ENCODE assay signal across 28 mouse cellular contexts in the genomic region with DNA sequence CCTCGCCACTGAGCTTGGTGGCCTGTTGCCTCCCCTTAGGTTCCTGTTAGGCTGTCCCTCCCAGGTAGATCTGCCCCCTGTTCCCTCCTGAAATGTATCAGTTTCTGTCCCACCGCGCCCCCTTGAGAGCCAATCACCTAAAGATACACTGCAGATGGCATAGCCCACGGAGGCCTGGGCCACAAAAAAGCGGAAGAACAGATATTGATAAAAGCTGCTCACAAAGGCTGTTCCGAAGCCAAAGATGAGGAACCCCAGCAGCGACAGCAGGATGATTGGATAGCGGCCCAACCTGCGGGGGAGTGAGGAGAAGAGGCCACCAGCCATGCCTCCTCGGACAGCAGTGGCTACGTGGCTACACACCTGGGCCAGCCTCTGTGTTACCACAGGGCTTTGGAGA. TPM values are rescaled to one million over a fixed set of nuclear protein-coding genes. Genes with fewer than 3 reads are reported as not detected.
A peak's percentile ranks its signal among the peaks of the same experiment; 100 is the strongest.
DNase-seq lines count a peak whose midpoint lies in the region; ATAC-seq and TF ChIP-seq lines count a peak whose summit lies in the region.
"Had no signal": no experiment of that assay in that cellular context is flagged by ENCODE, and none has a peak within 500 bp of the region (broad histone marks: within the 10 kb centered on the region; RNA-seq: fewer than 3 reads in every experiment).

No protein-coding gene starts in this region.

- no peak for ATAC-seq in intestine, embryonic 15.5 days
- ATAC-seq: activated CD4-positive, CD25-positive, alpha-beta regulatory T cell, adult 4 months; CD4-positive, CD25-positive, alpha-beta regulatory T cell, adult 4 months; Patski had no signal

- no peak for TF ChIP-seq EP300 in CH12.LX (IDR thresholded peaks at IDR 0.05; ENCODE audit: low read length)
- TF ChIP-seq EP300 in MEL (IDR thresholded peaks at IDR 0.05; ENCODE audit: low read depth in 1 of 2, low read length in 2 of 2) = peak; percentile 47 to 54

- dilution Hi-C loops in CH12.LX (cut with MboI; ENCODE audit: extremely low pct_ligation_motif_present, extremely low pct_unique_long_range_greater_than_20kb, low sequenced_read_pairs) = no loop called here

- H3K9ac ChIP-seq in CH12.LX (ENCODE audit: insufficient read depth, low read depth) (no peak overlapping the region), MEL (ENCODE audit: control insufficient read depth, low read depth, low read length, poor library complexity, severe bottlenecking) (no peak overlapping the region)
- no peak overlapping the region for H3K9ac ChIP-seq in intestine, embryonic 15.5 days

- no peaks in the 10 kb centered on the region for H3K9me3 ChIP-seq in CH12.LX (replicated peaks; ENCODE audit: low read length)
- H3K9me3 ChIP-seq in MEL (replicated peaks; ENCODE audit: insufficient read depth, low read length) = no peaks in the 10 kb centered on the region
- no peaks in the 10 kb centered on the region for H3K9me3 ChIP-seq in intestine, embryonic 15.5 days

- no peak overlapping the region for H3K4me2 ChIP-seq in CH12.LX (ENCODE audit: insufficient read depth, low read depth, poor library complexity, severe bottlenecking)
- no peak overlapping the region for H3K4me2 ChIP-seq in intestine, embryonic 15.5 days (replicated peaks)

- intact Hi-C loops in gastrocnemius, postnatal 14 days (cut with DNase I; ENCODE audit: low total_unique reads) = no loop called here

- H3K36me3 ChIP-seq in CH12.LX (replicated peaks in 1 of 2; ENCODE audit: control insufficient read depth in 1 of 2, insufficient read depth in 1 of 2, low read length in 1 of 2) (no peaks in the 10 kb centered on the region), MEL (ENCODE audit: control insufficient read depth in 1 of 2, insufficient read depth in 2 of 2, low read length in 2 of 2) (no peaks in the 10 kb centered on the region)
- H3K36me3 ChIP-seq in intestine, embryonic 15.5 days = no peaks in the 10 kb centered on the region
- H3K36me3 ChIP-seq: G1E had no signal

- TF ChIP-seq POLR2A in CH12.LX (IDR thresholded peaks at IDR 0.05; ENCODE audit: low read depth, low read length) (no peak), MEL (IDR thresholded peaks at IDR 0.05; ENCODE audit: control insufficient read depth in 1 of 2, insufficient read depth in 1 of 2, low read depth in 1 of 2, low read length in 2 of 2, poor library complexity in 1 of 2) (no peak)

- no peak overlapping the region for H3K4me3 ChIP-seq in CH12.LX (replicated peaks in 1 of 3; ENCODE audit: low read depth in 2 of 3, low read length in 2 of 3, poor library complexity in 1 of 3)
- no peak overlapping the region for H3K4me3 ChIP-seq in MEL (ENCODE audit: control insufficient read depth in 1 of 2, insufficient read depth in 1 of 2, low read depth in 2 of 2, low read length in 2 of 2)
- H3K4me3 ChIP-seq in intestine, embryonic 15.5 days (replicated peaks) = no peak overlapping the region

- H3K27me3 ChIP-seq in CH12.LX (replicated peaks) = peaks cover 24% of the 10 kb centered on the region
- 0 out of 4 replicates have a peak, but pooled peaks cover 0 to 1% of the 10 kb centered on the region in 2 experiments for H3K27me3 ChIP-seq in MEL (ENCODE audit: control insufficient read depth in 1 of 2, insufficient read depth in 2 of 2, low read length in 2 of 2)
- no peaks in the 10 kb centered on the region for H3K27me3 ChIP-seq in intestine, embryonic 15.5 days (replicated peaks)
- H3K27me3 ChIP-seq: Patski had no signal

- TF ChIP-seq RAD21 in CH12.LX (IDR thresholded peaks at IDR 0.05; ENCODE audit: low read depth, low read length) (no peak), MEL (IDR thresholded peaks at IDR 0.05; ENCODE audit: low read depth, low read length) (no peak)

- WGBS in intestine, embryonic 15.5 days = 91% methylated on average over 11 of the region's 11 CpGs

- in situ Hi-C loops in CH12.LX (cut with MboI; ENCODE audit: low pct_ligation_motif_present, low pct_unique_long_range_greater_than_20kb, low sequenced_read_pairs) = no loop called here

- H3K27ac ChIP-seq in CH12.LX (ENCODE audit: insufficient read depth, low read depth) (no peak overlapping the region), MEL (ENCODE audit: control insufficient read depth, low read depth, low read length) (no peak overlapping the region)
- no peak overlapping the region for H3K27ac ChIP-seq in intestine, embryonic 15.5 days

- H3K4me1 ChIP-seq in CH12.LX (ENCODE audit: control insufficient read depth in 1 of 2, insufficient read depth in 2 of 2) (no peaks in the 10 kb centered on the region), MEL (ENCODE audit: control insufficient read depth in 1 of 2, insufficient read depth in 2 of 2, low read length in 2 of 2) (peaks cover 0 to 11% of the 10 kb centered on the region in 2 experiments; a peak in 2 of 4 replicates)
- no peaks in the 10 kb centered on the region; the same call in 1 of the 2 replicates for H3K4me1 ChIP-seq in intestine, embryonic 15.5 days (replicated peaks)

- DNase-seq in CH12.LX (ENCODE audit: extremely low read depth) = peak; percentile 4
- peak; percentile 86 for DNase-seq in MEL (ENCODE audit: low read depth, low spot score)
- peak; percentile 72 for DNase-seq in MEL-GATA-1-ER (ENCODE audit: extremely low read depth, low read depth)
- no peak for DNase-seq in gastrocnemius, postnatal 14 days
- no peak for DNase-seq in left cerebral cortex, adult 11 months (ENCODE audit: low spot score)
- DNase-seq: adrenal gland, adult 2 months; adrenal gland, adult 8-10 months; adrenal gland, postnatal 10 days; adrenal gland, postnatal 14 days; adrenal gland, postnatal 25 days; adrenal gland, postnatal 36 days; B cell, adult 2 months; cerebellum, adult 11 months; cerebellum, adult 11-12 months; cerebellum, adult 18-20 months; cerebellum, adult 2 months; cerebellum, adult 8-10 months; cerebellum, adult 9-10 months had no signal

- H3K79me2 ChIP-seq in CH12.LX (replicated peaks; ENCODE audit: control insufficient read depth, extremely low read depth, insufficient read depth, poor library complexity, severe bottlenecking) (no peaks in the 10 kb centered on the region), MEL (ENCODE audit: control insufficient read depth, insufficient read depth, low read length, poor library complexity) (no peaks in the 10 kb centered on the region)

- TF ChIP-seq CTCF in CH12.LX (conservative IDR thresholded peaks at IDR 0.05 in 1 of 2, IDR thresholded peaks at IDR 0.05 in 1 of 2; ENCODE audit: low read depth in 2 of 2, low read length in 2 of 2) (no peak), MEL (IDR thresholded peaks at IDR 0.05 in 2 of 3, conservative IDR thresholded peaks at IDR 0.05 in 1 of 3; ENCODE audit: control insufficient read depth in 1 of 3, insufficient read depth in 1 of 3, low read depth in 2 of 3, low read length in 3 of 3, poor library complexity in 1 of 3, severe bottlenecking in 1 of 3) (no peak; a peak in 1 of 6 replicates)

TF ChIP-seq in CH12.LX, 34 proteins besides CTCF, POLR2A, EP300 and RAD21:
- no peak for TF ChIP-seq MAX (IDR thresholded peaks at IDR 0.05; ENCODE audit: low read length)
- TF ChIP-seq NRF1 (IDR thresholded peaks at IDR 0.05; ENCODE audit: low read depth, low read length) = no peak
- no peak for TF ChIP-seq ZMIZ1 (IDR thresholded peaks at IDR 0.05; ENCODE audit: low read depth, low read length)
- TF ChIP-seq CHD1 (IDR thresholded peaks at IDR 0.05; ENCODE audit: low read depth, low read length) = no peak
- no peak for TF ChIP-seq MXI1 (IDR thresholded peaks at IDR 0.05; ENCODE audit: low read depth, low read length)
- no peak for TF ChIP-seq SIN3A (IDR thresholded peaks at IDR 0.05; ENCODE audit: low read length)

TF ChIP-seq in MEL, 35 proteins besides CTCF, POLR2A, EP300 and RAD21 (continues in another document):
- TF ChIP-seq ZNF384 (IDR thresholded peaks at IDR 0.05; ENCODE audit: low read depth, low read length) = no peak
- TF ChIP-seq MAFK (IDR thresholded peaks at IDR 0.05; ENCODE audit: borderline replicate concordance, low read depth, low read length) = no peak
- TF ChIP-seq TAL1 (IDR thresholded peaks at IDR 0.05; ENCODE audit: low read length) = no peak
- 0 out of 2 replicates have a peak, but pooled peaks have one; percentile 15 for TF ChIP-seq ELF1 (IDR thresholded peaks at IDR 0.05; ENCODE audit: low read depth, low read length)
- TF ChIP-seq GATA1 (IDR thresholded peaks at IDR 0.05; ENCODE audit: low read depth, low read length) = peak; percentile 64
- TF ChIP-seq POLR2AphosphoS2 (IDR thresholded peaks at IDR 0.05; ENCODE audit: low read length) = no peak
- TF ChIP-seq USF1 (IDR thresholded peaks at IDR 0.05; ENCODE audit: low read depth, low read length) = no peak
- no peak for TF ChIP-seq HCFC1 (IDR thresholded peaks at IDR 0.05; ENCODE audit: low read depth, low read length)
- 0 out of 2 replicates have a peak, but pooled peaks have one; percentile 39 for TF ChIP-seq TBP (IDR thresholded peaks at IDR 0.05; ENCODE audit: low read depth, low read length)
- TF ChIP-seq BHLHE40 (IDR thresholded peaks at IDR 0.05; ENCODE audit: borderline replicate concordance, low read depth, low read length) = no peak

RNA-seq across cellular contexts. Expression of gene Gm47289, which starts 20.3 kb away (rescaled TPM):
- total RNA-seq in CH12.LX (2012; rRNA removed) (not detected in 2 replicates), CH12.LX (2014; rRNA removed) (not detected in 2 replicates), MEL (2012; rRNA removed) (not detected in 2 replicates)
- polyA plus RNA-seq in CH12.LX (2012; ENCODE audit: insufficient read length, low read depth) (not detected in 2 replicates), MEL (2012; ENCODE audit: insufficient read depth in 1 of 2, insufficient read length in 2 of 2, low read depth in 1 of 2, low replicate concordance in 2 of 2, missing spikeins in 1 of 2) (not detected)
- polyA plus RNA-seq in intestine, embryonic 15.5 days (2015; fragmentation: Nextera tagmentation; extraction: Ambion mirVana) = not detected in 2 replicates
- not detected for total RNA-seq in gastrocnemius, postnatal 14 days (2021)
- total RNA-seq: adrenal gland, adult 18-20 months; adrenal gland, adult 2 months; adrenal gland, adult 8-10 months; adrenal gland, postnatal 10 days; adrenal gland, postnatal 14 days; adrenal gland, postnatal 25 days; adrenal gland, postnatal 36 days; adrenal gland, postnatal 4 days; ES-E14 had no signal
- polyA plus RNA-seq: adrenal gland, adult 2 months; brain, embryonic 14.5 days; C2C12; CD4-positive, CD25-positive, alpha-beta regulatory T cell, adult 4 months; cerebellum, adult 2 months; G1E; Patski had no signal

RNA-seq across cellular contexts. Expression of gene Acaa1b, which starts 22.4 kb away (rescaled TPM):
- total RNA-seq in CH12.LX (2012; rRNA removed) (0.08 and 0.17 TPM in 2 replicates), CH12.LX (2014; rRNA removed) (not detected in 2 replicates), MEL (2012; rRNA removed) (1.3 and 1.4 TPM in 2 replicates)
- polyA plus RNA-seq in CH12.LX (2012; ENCODE audit: insufficient read length, low read depth) (0.78 TPM in 1 of 2 replicates, not detected in the other), MEL (2012; ENCODE audit: insufficient read depth in 1 of 2, insufficient read length in 2 of 2, low read depth in 1 of 2, low replicate concordance in 2 of 2, missing spikeins in 1 of 2) (1 to 10 TPM in 1 of 2 experiments, not detected in 1; 1.9 TPM)
- 1.9 and 2.2 TPM in 2 replicates for polyA plus RNA-seq in intestine, embryonic 15.5 days (2015; fragmentation: Nextera tagmentation; extraction: Ambion mirVana)
- total RNA-seq in gastrocnemius, postnatal 14 days (2021) = 1 to 10 TPM; 1.1 to 1.3 TPM
- total RNA-seq: G1E had no signal
- polyA plus RNA-seq: activated CD4-positive, CD25-positive, alpha-beta regulatory T cell, adult 4 months; CD4-positive, CD25-positive, alpha-beta regulatory T cell, adult 4 months; G1E had no signal

RNA-seq across cellular contexts. Expression of gene Slc22a13, which starts 29.6 kb away (rescaled TPM):
- total RNA-seq in CH12.LX (2012; rRNA removed) = not detected in 2 replicates
- total RNA-seq in CH12.LX (2014; rRNA removed) = not detected in 2 replicates
- polyA plus RNA-seq in CH12.LX (2012; ENCODE audit: insufficient read length, low read depth) = not detected in 2 replicates
- total RNA-seq in MEL (2012; rRNA removed) = not detected in 2 replicates
- polyA plus RNA-seq in MEL (2012; ENCODE audit: insufficient read depth in 1 of 2, insufficient read length in 2 of 2, low read depth in 1 of 2, low replicate concordance in 2 of 2, missing spikeins in 1 of 2) = under 1 TPM in 1 of 2 experiments, not detected in 1; 0.04 TPM
- polyA plus RNA-seq in intestine, embryonic 15.5 days (2015; fragmentation: Nextera tagmentation; extraction: Ambion mirVana) = not detected in 2 replicates
- total RNA-seq in gastrocnemius, postnatal 14 days (2021) = not detected
- total RNA-seq: adrenal gland, adult 18-20 months; adrenal gland, adult 2 months; adrenal gland, adult 8-10 months; adrenal gland, postnatal 10 days; adrenal gland, postnatal 14 days; adrenal gland, postnatal 25 days; adrenal gland, postnatal 36 days; G1E had no signal
- polyA plus RNA-seq: activated CD4-positive, CD25-positive, alpha-beta regulatory T cell, adult 4 months; adrenal gland, adult 2 months; C2C12; CD4-positive, CD25-positive, alpha-beta regulatory T cell, adult 4 months; cerebellum, adult 2 months; G1E had no signal

Comparison
In these comparisons a context has a peak if more than half of its experiments do, and no peak if none do; other contexts are left out.
1. DNase-seq: peak in CH12.LX (single experiment), MEL (single experiment) and MEL-GATA-1-ER (single experiment); none in gastrocnemius, postnatal 14 days (single experiment) and left cerebral cortex, adult 11 months (single experiment).
2. Of the 35 proteins assayed by ChIP-seq in both MEL and CH12.LX: peak only in MEL: ELF1, EP300, MAZ, SIN3A, SMC3, TBP and 1 more; only in CH12.LX: none; in both: none; in neither: 28.